Mouse (Mus musculus): ENCODE measurements around the gene Ptpra.
A peak's percentile ranks its signal among the peaks of the same experiment; 100 is the strongest.
"Not testable (repeated sequence)": the region's sequence is repeated elsewhere in the genome, so short reads cannot be mapped to it uniquely, and the experiment has no call there.

Ptpra gene

DNA sequence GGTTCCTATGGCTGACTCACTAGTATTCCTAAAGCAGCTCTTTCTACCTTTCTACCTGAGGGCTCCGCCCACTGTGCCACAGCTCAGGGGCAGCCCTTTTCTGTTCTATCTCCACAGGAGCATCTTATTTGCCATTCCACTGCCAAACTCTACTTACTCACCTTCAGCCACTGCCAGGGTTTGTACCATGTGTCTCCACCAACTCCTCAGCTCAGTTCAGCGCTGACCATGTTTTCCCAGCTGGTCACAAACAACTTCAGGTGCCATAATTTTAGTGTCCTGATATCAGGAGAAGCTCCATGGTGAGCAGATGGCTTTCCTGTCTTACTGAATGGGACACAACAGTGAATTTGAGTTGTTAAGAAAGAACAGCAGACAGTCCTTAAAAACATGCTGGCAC is 107.4 kb downstream of the Ptpra start:
- DNase-seq (ENCODE audit: low spot score in 2 of 2) = no peak

DNA sequence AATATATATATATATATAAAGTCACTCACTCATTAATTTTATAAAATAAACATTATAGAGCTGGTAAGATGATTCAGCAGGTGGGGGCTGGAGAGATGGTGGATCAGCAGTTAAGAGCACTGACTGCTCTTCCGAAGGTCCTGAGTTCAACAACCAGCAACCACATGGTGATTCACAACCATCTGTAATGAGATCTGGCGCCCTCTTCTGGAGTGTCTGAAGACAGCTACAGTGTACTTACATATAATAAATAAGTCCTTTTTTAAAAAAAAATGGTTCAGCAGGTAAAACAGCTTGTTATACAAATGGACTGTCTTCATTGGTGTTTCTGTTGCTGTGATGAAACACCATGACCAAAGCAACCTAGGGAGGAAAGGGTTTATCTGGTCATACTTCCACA is 107.9 kb downstream of the Ptpra start:
- no peak for DNase-seq (ENCODE audit: low spot score in 2 of 2)

DNA sequence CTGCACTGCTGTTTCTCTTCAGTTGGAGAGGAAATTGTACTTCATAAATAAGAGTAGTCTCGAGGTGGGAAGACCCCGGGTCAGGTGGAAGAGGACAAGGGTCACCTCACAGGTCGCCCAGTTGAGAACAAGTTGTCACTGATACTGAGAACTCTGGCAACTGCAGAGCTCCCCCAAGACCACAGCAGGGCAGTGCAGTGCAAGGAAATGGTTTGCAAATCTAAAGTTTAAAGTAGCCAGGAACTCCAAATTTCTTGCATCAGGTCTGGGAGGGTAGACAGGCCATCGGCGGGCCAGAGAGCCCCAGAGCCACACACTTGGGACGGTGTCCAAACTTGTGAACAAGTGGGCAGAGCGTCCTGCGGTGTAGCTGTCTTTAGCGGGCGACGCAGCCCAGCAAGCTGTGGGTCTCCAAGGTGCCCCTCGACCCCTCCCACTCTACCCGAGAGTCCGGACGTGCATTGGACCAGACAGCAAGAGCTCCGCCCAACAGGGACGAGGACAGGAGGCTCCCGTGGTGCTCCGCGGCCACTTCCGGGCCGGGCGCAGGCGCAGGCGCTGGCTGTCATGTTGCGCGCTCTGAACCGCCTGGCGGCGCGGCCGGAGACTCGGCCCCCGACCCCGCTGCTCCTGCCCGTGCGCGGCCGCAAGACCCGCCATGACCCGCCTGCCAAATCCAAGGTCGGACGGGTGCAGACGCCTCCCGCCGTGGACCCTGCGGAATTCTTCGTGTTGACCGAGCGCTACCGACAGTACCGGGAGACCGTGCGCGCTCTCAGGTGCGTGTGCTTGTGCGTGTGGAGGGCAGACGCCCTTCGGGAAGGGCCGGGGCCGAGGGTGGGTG is 113.4 kb downstream of the Ptpra start, which contains the start of gene Mrps26:
Mrps26 (plus strand) TSS at position 531 of the 844 bp plus-strand sequence.
- DNase-seq (ENCODE audit: low spot score in 2 of 2) = peak; percentile 87 to 90

DNA sequence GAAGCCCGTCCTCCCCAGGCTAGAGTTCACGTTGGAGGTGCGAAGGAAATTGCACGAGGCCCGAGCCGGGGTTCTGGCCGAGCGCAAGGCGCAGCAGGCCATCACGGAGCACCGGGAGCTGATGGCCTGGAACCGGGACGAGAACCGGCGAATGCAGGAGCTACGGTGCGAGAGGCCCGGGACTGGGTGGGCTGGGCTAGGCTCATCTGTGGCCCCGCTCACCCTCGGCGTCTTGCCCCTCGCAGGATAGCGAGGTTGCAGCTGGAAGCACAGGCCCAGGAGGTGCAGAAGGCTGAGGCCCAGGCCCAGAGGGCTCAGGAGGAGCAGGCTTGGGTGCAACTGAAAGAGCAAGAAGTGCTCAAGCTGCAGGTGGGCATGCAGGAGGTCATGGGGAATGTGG is 114.0 kb downstream of the Ptpra start:
- no peak for DNase-seq (ENCODE audit: low spot score in 2 of 2)

DNA sequence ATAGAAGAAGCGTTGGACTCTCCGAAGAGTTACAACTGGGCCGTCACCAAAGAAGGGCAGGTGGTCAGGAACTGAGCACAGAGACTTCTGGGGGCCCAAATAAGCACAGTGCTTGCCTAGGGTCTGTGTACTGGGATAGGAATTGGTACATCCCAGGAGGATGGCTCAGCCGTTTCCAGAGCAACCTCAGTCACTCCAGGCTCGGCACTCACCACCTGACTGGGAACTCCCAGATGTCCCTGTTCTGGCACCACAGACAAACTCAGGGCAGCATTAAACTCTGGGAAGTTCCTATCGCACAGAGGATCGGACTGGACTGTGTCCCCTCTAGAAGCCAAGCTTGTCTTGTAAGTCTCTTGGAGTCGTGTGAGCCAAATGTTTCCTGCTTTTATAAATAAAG is 114.9 kb downstream of the Ptpra start:
- no peak for DNase-seq (ENCODE audit: low spot score in 2 of 2)

DNA sequence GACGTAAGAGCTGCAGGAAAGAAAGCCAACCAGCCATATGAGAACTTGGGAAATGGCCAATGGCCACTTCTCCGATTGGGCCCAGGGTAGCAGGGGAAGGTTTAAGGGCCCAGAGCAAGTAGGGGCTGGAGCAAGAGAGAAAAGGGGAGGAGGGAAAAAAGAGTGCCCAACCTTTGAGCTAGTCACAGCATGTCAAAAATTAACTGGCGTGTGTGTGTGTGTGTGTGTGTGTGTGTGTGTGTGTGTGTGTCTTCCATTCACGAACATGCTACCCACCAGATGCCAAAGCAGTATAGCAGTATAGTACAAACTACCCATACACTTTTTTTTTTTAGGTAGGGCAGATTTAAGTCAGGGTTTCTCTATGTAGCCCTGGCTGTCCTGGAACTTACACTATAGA is 118.8 kb downstream of the Ptpra start:
- no peak for DNase-seq (ENCODE audit: low spot score in 2 of 2)

DNA sequence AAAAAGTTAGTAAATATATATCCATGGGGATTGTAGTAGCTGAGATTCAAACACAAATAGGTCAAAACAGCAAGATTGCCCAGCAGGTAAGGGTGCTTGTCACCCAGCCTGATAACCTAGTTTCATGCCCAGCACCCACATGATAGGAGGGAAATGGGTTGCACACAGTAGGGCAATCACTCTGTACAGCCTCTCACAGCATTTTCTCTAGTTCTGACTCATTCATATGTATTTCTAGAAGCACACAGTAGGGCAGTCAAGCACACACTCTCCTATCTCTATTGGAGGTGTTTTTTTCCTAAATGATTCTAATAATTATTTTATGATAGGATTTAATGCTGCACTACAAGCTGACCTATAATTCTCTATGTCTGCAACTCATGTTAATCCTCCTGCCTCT is 119.8 kb downstream of the Ptpra start:
- no peak for DNase-seq (ENCODE audit: low spot score in 2 of 2)

DNA sequence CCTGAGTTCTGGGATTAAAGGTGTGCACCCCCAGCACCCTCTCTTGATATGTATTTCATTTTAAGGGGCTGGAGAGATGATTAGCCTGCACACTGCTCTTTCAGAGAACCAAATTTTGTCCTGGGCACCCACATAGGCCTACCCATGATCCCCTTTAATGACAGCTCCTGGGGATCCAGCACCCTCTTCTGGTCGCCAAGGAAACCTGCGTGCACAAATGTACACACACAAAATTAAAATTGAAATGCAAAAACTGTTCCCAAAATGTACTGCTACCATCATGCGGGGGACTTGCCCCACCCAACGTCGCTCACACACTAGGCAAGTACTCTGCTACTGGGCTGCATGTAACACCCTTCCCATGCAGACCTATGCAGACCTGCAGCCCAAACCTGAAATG is 124.9 kb downstream of the Ptpra start:
- no peak for DNase-seq (ENCODE audit: low spot score in 2 of 2)

DNA sequence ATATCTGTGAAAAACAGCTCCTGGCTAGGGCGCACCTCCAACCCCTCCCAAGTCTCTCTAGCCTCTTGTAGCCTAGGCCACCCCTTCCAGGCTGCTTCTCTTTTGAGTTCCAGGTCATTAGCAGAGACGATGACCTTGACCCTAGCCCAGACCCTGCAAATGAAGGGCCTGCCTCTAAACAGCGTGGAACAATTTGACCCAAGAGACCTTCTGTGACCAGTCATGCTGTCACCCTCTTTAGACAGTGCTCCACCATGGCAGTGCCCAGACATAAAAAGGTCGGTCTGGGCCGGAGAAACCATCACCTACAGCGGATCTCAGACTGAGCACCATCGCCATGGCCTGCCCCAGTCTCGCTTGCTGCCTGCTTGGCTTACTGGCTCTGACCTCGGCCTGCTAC is 125.8 kb downstream of the Ptpra start, which contains the start of gene Oxt:
Oxt (plus strand) TSS at position 301 of the 400 bp plus-strand sequence.
- DNase-seq (ENCODE audit: low spot score in 2 of 2) = no peak

DNA sequence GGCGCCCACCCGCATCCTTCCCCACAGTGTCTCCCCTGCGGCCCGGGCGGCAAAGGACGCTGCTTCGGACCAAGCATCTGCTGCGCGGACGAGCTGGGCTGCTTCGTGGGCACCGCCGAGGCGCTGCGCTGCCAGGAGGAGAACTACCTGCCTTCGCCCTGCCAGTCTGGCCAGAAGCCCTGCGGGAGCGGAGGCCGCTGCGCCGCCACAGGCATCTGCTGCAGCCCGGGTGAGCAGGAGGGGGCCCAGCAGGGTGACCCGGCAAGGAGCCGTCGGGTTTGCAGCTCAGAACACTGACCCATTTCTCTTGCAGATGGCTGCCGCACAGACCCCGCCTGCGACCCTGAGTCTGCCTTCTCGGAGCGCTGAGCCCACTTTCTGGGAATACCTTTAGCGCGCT is 126.5 kb downstream of the Ptpra start:
- not testable (repeated sequence) for DNase-seq (ENCODE audit: low spot score in 2 of 2)

DNA sequence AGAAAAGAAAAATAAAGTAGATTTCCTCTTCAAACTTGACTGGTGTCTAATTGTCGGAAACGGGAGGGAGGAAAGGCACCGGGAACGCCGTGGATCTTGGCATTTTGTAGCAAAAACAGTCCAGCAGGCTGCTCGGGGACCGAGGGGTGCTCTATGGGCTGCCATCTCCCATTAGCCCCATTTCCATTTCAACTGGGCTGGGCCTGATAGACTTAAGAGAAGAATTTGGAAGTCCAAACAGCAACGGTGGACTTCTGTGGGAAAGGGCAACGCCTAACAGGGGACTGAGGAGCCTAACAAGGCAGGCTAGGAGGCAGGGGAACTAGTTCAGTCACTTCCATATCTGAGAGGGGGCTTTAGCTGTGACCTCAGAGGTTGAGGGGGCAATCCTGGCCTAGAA is 126.9 kb downstream of the Ptpra start:
- DNase-seq (ENCODE audit: low spot score in 2 of 2) = no peak

DNA sequence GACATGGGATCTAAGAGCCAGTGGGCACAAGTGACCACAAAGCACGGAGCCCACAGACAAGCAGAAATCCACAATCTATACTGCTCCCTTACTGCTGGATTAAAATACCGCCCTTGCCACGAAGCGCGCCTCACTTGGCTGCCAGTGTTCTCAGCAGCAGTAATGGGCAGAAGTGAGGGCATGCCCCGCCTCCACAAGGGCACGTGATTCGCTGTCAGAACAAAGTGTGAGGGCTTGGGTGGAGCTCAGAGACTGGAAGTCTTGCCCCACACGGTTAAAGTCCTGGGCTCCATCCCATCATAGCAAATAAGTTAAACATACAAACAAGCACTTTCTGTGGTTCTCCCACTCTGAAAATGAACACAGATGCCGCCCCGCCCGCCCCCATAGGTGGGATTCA is 127.6 kb downstream of the Ptpra start:
- no peak for DNase-seq (ENCODE audit: low spot score in 2 of 2)

DNA sequence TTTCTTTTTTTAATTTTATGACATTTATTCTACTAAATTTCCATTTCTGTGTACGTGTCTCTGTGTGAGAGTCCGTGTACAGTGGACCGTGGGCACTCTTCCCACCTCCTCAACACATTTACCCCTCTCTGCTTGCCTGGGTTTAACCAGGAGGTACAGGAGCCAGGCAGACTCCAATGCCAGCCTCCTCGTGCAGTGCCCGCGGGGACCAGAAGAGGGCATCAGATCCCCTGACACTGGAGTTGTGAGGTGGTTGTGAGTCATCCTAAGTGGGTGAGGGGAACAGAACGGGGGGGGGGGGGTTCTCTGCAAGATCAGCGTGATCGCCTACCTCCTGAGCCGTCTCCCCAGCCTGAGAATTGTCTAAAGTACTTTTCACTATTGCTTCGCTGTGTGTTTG is 128.1 kb downstream of the Ptpra start:
- peak in 1 of 2 experiments; percentile 75 for DNase-seq (ENCODE audit: low spot score in 2 of 2)

DNA sequence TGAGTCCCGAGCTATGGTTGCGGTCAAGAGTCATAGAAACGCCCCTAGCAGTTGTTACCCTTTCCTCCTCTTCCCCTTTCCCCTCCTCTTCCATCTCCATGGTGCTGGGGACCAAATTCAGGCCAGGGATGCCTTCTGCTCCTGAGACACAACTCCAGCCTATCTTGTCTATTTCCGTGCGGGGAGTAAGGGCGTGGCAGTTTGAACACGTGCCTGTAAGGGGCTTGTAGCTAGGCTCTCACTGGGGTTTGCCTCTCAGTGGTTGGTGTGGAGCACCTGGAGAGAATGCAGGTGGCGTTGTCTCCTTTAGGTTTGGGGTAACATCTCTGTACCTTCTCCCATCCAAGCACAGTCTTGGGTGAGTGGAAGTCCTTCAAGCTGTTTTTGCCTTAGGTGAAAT is 129.7 kb downstream of the Ptpra start:
- DNase-seq (ENCODE audit: low spot score in 2 of 2) = no peak

DNA sequence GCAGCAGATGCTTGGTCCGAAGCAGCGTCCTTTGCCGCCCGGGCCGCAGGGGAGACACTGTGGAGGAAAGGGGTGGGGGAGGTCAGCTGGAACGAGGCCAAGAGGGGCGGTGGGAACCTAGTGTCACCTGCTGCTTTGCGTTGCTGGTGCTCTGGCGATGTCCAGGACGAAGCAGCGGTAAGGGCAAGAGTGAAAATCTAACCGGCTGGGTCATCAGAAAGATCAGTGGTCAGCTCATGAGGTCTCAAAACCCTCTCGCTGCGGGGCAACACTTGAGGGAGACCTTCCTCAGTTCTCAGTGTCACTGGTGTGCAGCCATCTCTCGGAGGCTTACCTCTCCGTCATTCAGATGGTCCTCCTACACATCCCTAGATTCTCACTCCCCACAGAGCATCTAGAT is 131.1 kb downstream of the Ptpra start:
- no peak for DNase-seq (ENCODE audit: low spot score in 2 of 2)

DNA sequence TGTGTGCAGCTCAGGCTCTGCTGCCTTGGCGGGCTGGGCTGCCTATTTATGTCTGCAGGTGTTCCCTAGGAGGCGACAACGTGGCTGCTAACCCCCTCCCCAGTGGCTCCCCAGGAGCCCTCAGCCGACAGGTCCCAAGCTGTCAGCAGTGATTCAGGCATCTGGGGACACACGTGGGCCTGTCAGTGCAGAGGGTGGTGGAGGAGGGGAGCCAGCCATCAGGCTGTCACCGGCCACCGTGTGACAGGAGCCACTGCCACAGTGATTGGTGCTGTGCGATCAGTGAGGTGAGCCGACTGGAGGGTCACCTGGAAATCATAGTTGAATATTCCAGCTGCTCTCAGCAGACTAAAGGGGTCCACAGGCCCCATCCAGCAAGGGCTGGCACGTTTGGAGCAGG is 132.5 kb downstream of the Ptpra start, which contains the start of gene Avp:
Avp (minus strand) TSS at position 3 of the 400 bp plus-strand sequence.
- DNase-seq (ENCODE audit: low spot score in 2 of 2) = no peak

DNA sequence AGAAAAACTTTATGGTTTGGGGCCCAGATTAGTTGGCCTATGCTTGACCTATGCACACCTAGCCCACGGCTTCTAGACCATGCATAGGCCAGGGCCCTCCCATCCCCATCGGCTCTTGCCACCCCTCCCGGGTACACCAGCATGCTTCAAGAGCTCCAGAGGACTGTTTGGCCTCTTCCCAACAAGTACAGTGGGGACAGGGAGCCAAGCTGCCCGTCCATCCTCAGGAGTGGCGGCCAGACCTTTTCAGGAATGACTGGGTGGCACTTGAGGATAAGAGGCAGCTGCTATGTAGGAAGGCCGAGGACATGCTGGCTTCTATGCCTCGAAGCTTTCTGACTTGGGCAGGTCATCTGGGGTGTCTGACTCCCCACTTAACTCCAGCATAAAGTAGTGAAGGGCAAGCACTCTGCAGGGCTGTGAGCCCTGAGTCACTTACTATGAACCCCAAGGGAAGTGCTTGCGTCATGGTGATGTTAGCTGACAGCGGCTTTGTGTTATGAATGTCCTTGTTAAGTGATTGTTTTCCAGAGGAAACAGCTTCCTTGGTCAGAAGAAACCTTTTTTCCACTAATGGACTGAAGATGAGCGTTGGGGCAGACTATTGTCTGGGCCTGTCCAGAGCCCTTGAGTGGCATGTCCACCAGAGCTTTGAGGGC is 134.0 kb downstream of the Ptpra start:
- DNase-seq (ENCODE audit: low spot score in 2 of 2) = no peak

DNA sequence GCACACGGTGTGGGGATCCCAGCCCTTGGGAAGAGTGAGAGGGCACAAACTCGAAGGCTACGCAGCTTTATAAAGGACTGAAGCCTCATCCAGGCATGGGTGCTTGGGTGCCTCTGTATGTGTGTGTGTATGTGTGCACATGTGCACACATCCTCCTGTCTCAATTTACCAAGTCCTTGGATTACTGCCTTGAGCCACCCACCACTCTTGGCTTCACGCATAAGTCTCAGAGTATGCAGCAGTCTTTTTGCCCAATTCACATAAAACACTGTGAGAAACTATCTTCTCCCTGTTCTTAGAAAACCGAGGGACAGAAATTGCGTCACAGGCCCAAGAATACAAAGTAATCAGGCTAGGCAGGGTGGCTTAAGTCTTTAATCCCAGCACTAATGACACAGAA is 135.9 kb downstream of the Ptpra start:
- peak in 1 of 2 experiments; percentile 68 for DNase-seq (ENCODE audit: low spot score in 2 of 2)

DNA sequence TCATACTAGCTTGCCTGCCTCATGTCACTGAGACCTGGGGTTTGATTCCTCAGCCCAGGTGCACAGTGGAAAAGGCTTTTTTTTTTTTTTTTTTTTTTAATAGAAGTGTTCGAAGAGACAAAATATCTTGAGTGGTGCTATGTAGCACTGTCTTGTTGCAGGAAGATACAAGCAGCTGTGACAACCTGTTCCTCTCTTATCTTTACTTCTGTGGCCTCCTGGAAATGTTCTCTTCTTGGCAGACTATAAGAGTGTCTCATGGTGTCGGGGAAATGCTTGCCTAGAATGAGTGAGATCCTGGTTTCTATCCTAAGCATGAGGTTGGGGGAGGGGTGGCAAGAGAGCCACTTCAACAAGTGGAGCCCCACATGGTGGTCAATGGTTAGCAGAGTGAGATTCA is 138.3 kb downstream of the Ptpra start:
- no peak for DNase-seq (ENCODE audit: low spot score in 2 of 2)

DNA sequence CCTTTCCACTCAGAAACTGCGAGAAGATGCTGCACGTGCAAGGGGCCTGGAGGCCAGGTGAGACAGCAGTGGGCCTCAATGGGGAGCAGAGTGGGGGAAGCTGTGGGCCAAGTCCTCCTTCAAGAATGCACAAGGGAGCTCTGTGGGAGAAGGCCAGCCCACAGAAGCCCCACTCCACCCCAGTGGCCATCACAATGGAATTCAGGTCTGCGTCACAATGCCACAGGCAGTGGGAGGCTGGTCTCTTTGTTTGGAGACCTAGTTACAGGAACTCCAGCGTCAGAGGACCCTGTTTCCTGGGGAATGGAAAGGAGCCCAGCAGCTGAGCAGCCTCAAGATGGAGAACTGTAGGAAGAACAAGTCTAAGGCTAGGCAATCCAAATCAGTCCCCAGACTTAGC is 139.1 kb downstream of the Ptpra start:
- DNase-seq (ENCODE audit: low spot score in 2 of 2) = no peak

DNA sequence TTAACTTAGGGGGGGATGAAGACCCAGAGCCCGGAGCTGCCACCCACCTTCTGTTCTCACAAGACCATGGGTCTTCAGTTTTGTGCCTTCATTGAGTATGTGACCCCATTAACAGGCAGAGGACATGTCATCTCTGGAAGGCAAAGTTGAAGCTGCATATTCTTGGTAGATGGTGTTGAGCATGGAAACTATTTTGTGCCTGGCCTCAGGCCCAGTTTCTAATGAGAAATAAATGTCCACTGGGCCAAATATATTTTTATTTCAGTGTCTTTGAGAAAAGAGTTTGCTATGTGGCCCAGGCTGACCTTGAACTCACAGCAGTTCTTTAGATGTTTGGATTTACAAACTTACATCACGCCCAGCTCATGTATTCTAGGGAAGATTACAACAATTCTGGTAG is 139.7 kb downstream of the Ptpra start:
- no peak for DNase-seq (ENCODE audit: low spot score in 2 of 2)

DNA sequence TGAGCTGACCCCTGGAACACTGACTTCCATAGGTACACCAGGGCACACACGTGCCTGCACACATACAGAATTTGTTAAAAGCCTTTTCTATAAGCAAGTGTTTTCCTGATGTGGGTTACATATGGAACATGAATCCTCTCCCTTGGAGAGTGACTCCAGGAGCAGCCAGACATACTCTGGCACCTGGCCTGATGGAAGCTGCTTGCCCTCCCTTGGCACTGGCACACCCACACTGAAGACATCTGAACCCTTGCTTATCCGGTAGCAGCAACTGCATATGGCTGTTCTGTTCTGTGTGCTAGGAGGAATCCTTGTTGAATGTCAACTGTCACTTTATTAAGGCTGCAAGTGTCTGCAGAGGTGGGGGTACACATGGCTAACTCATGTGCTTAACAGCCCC is 140.9 kb downstream of the Ptpra start:
- DNase-seq (ENCODE audit: low spot score in 2 of 2) = no peak

DNA sequence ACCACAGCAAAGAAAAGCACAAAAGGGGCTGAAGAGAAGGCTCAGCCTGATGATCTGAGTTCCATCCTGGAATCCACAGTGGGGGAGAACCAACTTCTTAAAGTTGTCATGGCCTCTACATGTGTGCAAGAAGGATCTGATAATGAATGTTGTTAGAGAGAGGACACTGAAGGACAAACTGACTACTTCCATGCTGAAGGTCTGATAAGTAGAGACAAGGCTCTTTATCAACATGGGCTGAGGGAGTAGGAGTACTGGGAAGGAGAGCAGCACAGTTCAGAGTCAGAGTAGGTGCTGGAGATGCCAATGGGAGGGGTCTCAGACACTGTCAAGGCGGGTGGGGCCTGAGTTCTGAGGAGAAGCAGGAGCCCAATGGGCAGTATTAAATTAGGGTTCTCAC is 145.5 kb downstream of the Ptpra start:
- no peak for DNase-seq (ENCODE audit: low spot score in 2 of 2)

Measured in left cerebral cortex, adult 9 months (tissue).